Mouse (Mus musculus) E14TG2a.4 (cell line): ENCODE data around the gene Gm10803.

Experiments
- CTCF ChIP-seq: conservative IDR thresholded peaks from 2 replicates; pipeline ENCODE4 v1.5.1; 2014; ENCODE audit warnings: low read length
- NANOG ChIP-seq: IDR thresholded peaks from 2 replicates; pipeline ENCODE4 v1.6.1; 2014; ENCODE audit warnings: borderline replicate concordance, low read length, mixed read lengths
- POU5F1 ChIP-seq: IDR thresholded peaks from 2 replicates; pipeline ENCODE4 v1.6.1; 2014; ENCODE audit warnings: low read length, borderline replicate concordance

- TF ChIP-seq CTCF (no peak), NANOG (no peak), POU5F1 (no peak)
These were observed 18.6 kb upstream of the Gm10803 start for GRCm38 (mm10) chr2:93541771-93542170.
